Mouse (Mus musculus): ENCODE results near the gene Trmt44.

DNA sequence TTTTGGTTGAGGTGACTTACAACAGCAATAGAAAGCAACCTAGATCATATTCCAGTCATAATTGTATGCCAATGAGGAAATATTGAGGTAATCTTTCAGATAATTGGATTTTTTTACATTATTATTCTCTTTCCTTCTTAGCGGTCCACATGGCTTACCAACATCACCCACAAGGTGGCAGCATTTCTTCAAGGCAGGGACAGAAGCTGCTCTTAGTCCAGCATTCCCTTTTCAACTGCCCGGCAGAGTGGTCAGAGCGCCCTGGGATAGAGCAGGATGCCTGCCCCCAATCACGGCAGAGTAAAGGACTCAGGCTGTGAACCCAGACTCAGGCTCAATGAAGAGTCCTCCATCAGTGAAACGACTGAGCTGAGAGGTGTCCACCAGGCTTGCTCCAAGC is 51.1 kb downstream of the Trmt44 start:
- no peak for TF ChIP-seq CTCF (IDR thresholded peaks at IDR 0.05; ENCODE audit: control insufficient read depth, insufficient read depth, insufficient read length)
- TF ChIP-seq CEBPB (IDR thresholded peaks at IDR 0.05; ENCODE audit: low read depth) = no peak
- TF ChIP-seq MYOG (IDR thresholded peaks at IDR 0.05; ENCODE audit: control insufficient read depth, extremely low read depth, insufficient read length) = no peak
- peak; percentile 46 for TF ChIP-seq MAX (IDR thresholded peaks at IDR 0.05)
- TF ChIP-seq USF1 (IDR thresholded peaks at IDR 0.05; ENCODE audit: low read depth) = no peak
- no peak for TF ChIP-seq FOSL1 (IDR thresholded peaks at IDR 0.05; ENCODE audit: insufficient read depth, low read length, poor library complexity, severe bottlenecking)

All from C2C12 (cell line).